Mouse (Mus musculus) erythroblast, adult 5-6 weeks (primary cell): ENCODE data around the gene Rpl3l. TPM values are rescaled to one million over a fixed set of nuclear protein-coding genes. Genes with fewer than 3 reads are reported as not detected.
A peak's percentile ranks its signal among the peaks of the same experiment; 100 is the strongest.

Experiments used
- ATAC-seq: replicated peaks from 2 replicates; pipeline ENCODE4 v1.8.0; 2016; ENCODE audit warnings: moderate number of reproducible peaks, mild to moderate bottlenecking, moderate TSS enrichment, inconsistent platforms; ENCODE audit not compliant: poor library complexity, low FRiP score, severe bottlenecking
- total RNA-seq, 2 experiments: library from RNA; stranded (forward) in 1 of 2; stranded (reverse) in 1 of 2; fragments of 150-400 nt in 1 of 2; fragments of 200-764, 138-1000 nt in 1 of 2; gene quantifications; 2 replicates each; pipeline versions ENCODE4 v1.2.3 to v1.2.4; 2015 to 2017; ENCODE audit warnings: low replicate concordance in 2 of 2

Rpl3l gene
- total RNA-seq, 2 experiments from 2014 or later = not detected

GRCm38 (mm10) chr17:24737135-24737810, 9.7 kb downstream of the Rpl3l start:
- no peak for ATAC-seq

- no peak for ATAC-seq
Observed at GRCm38 (mm10) chr17:24738238-24738637, 10.6 kb downstream of the Rpl3l start.

GRCm38 (mm10) chr17:24739926-24740325, 12.3 kb downstream of the Rpl3l start:
- ATAC-seq = no peak

GRCm38 (mm10) chr17:24742307-24742706, 14.7 kb downstream of the Rpl3l start:
- no peak for ATAC-seq

GRCm38 (mm10) chr17:24743896-24744295, 16.3 kb downstream of the Rpl3l start:
- ATAC-seq = no peak

GRCm38 (mm10) chr17:24744381-24744780, 16.8 kb downstream of the Rpl3l start:
- ATAC-seq = no peak

GRCm38 (mm10) chr17:24745526-24746497, 18.2 kb downstream of the Rpl3l start:
- peak; percentile 87 for ATAC-seq

- no peak for ATAC-seq
Observed at GRCm38 (mm10) chr17:24746986-24747385, 19.4 kb downstream of the Rpl3l start.

- ATAC-seq = no peak
Observed at GRCm38 (mm10) chr17:24751528-24751927, 23.9 kb downstream of the Rpl3l start.

- ATAC-seq = no peak
Observed at GRCm38 (mm10) chr17:24752415-24753394, 25.1 kb downstream of the Rpl3l start, which contains the start of gene Hs3st6. Gene Hs3st6 (plus strand): TSS chr17:24752988.

- ATAC-seq = no peak
Observed at GRCm38 (mm10) chr17:24757394-24757793, 29.8 kb downstream of the Rpl3l start.

- no peak for ATAC-seq
Observed at GRCm38 (mm10) chr17:24761121-24761520, 33.5 kb downstream of the Rpl3l start.

GRCm38 (mm10) chr17:24765016-24765905, 37.6 kb downstream of the Rpl3l start:
- no peak for ATAC-seq

GRCm38 (mm10) chr17:24766266-24766875, 38.8 kb downstream of the Rpl3l start:
- no peak for ATAC-seq

GRCm38 (mm10) chr17:24769146-24769545, 41.5 kb downstream of the Rpl3l start:
- ATAC-seq = no peak

- peak; percentile 56; the same call in 1 of the 2 replicates for ATAC-seq
Observed at GRCm38 (mm10) chr17:24773241-24773640, 45.6 kb downstream of the Rpl3l start.

GRCm38 (mm10) chr17:24775173-24775572, 47.6 kb downstream of the Rpl3l start:
- no peak for ATAC-seq

- ATAC-seq = no peak
Observed at GRCm38 (mm10) chr17:24777073-24777472, 49.5 kb downstream of the Rpl3l start.
